Mouse (Mus musculus) stomach, embryonic 14.5 days (tissue): ENCODE results near the gene Fam227b. TPM values are rescaled to one million over a fixed set of nuclear protein-coding genes. Genes with fewer than 3 reads are reported as not detected.

Experiments used
- ATAC-seq: fragments of 200-750 bp; cut with Nextera tagmentation; 2 replicates; pipeline ENCODE4 v1.8.0; 2017; ENCODE audit warnings: low read depth, moderate TSS enrichment; ENCODE audit not compliant: insufficient number of reproducible peaks, insufficient read depth, low FRiP score
- H3K27ac ChIP-seq: fragments of 300-500 bp; sonication (generic); 2 replicates; pipeline ENCODE4 v1.5.1; 2014; ENCODE audit warnings: mild to moderate bottlenecking, low read length, moderate library complexity, mixed read lengths
- H3K27me3 ChIP-seq: fragments of 300-500 bp; sonication (generic); 2 replicates; pipeline ENCODE4 v1.6.1; 2014; ENCODE audit warnings: low read length, control low read depth, mixed read lengths; ENCODE audit not compliant: control insufficient read depth, insufficient read depth
- H3K36me3 ChIP-seq: fragments of 300-500 bp; sonication (generic); 2 replicates; pipeline ENCODE4 v1.6.1; 2014; ENCODE audit warnings: mild to moderate bottlenecking, control low read depth, low read length, moderate library complexity, mixed read lengths; ENCODE audit not compliant: control insufficient read depth, insufficient read depth
- H3K4me1 ChIP-seq: fragments of 300-500 bp; sonication (generic); 2 replicates; pipeline ENCODE4 v1.6.1; 2014; ENCODE audit warnings: low read length, control low read depth, mixed read lengths; ENCODE audit not compliant: control insufficient read depth, insufficient read depth
- H3K4me2 ChIP-seq: fragments of 300-500 bp; sonication (generic); replicated peaks from 2 replicates; pipeline ENCODE4 v1.6.1; 2014; ENCODE audit warnings: low read depth, low read length, control low read depth
- H3K4me3 ChIP-seq: fragments of 300-500 bp; sonication (generic); 2 replicates; pipeline ENCODE4 v1.5.1; 2014; ENCODE audit warnings: low read depth, low read length, control low read depth
- H3K9ac ChIP-seq: fragments of 300-500 bp; sonication (generic); replicated peaks from 2 replicates; pipeline ENCODE4 v1.6.1; 2014; ENCODE audit warnings: low read depth, mild to moderate bottlenecking, control low read depth, low read length, moderate library complexity, mixed read lengths
- H3K9me3 ChIP-seq: fragments of 300-500 bp; sonication (generic); 2 replicates; pipeline ENCODE4 v1.6.1; 2016; ENCODE audit warnings: low read depth, low read length, control low read depth; ENCODE audit not compliant: control insufficient read depth
- WGBS: fragments of 180-500 bp; shearing (Covaris S2); extraction: QIAGEN DNeasy Blood & Tissue Kit; methylation state at CpG from one replicate; pipeline ENCODE4 v1.1.7; 2014; 5-methylcytosine and 5-hydroxymethylcytosine counted together
- polyA plus RNA-seq: library from polyadenylated mRNA; unstranded; fragments of >200 nt; fragmentation: Nextera tagmentation; extraction: Ambion mirVana; gene quantifications from 2 replicates; pipeline ENCODE4 v1.2.1, GENCODE M21; 2014

Fam227b gene
- polyA plus RNA-seq, 1 experiment from 2014 or later = not detected

GRCm38 (mm10) chr2:125938993-125939642, 212.7 kb downstream of the Fam227b start:
- Histone ChIP-seq H3K4me2 (no peak overlapping the region), H3K9ac (no peak overlapping the region), H3K27me3 (no peaks in the 10 kb centered on the region), H3K27ac (no peak overlapping the region), H3K4me1 (no peaks in the 10 kb centered on the region), H3K36me3 (no peaks in the 10 kb centered on the region), H3K9me3 (no peaks in the 10 kb centered on the region), H3K4me3 (no peak overlapping the region)
- ATAC-seq = no peak
- WGBS = 84% methylated on average over 6 of the region's 6 CpGs

- Histone ChIP-seq H3K4me1 (no peaks in the 10 kb centered on the region), H3K27ac (no peak overlapping the region), H3K27me3 (no peaks in the 10 kb centered on the region), H3K9ac (no peak overlapping the region), H3K4me3 (no peak overlapping the region), H3K36me3 (peaks cover 1% of the 10 kb centered on the region; the same call in 1 of the 2 replicates), H3K9me3 (no peaks in the 10 kb centered on the region), H3K4me2 (no peak overlapping the region)
- 65% methylated on average over 5 of the region's 5 CpGs for WGBS
- no peak for ATAC-seq
Measured at GRCm38 (mm10) chr2:125936396-125936795, 215.4 kb downstream of the Fam227b start.

GRCm38 (mm10) chr2:125933977-125934376, 217.8 kb downstream of the Fam227b start:
- 66% methylated on average over 3 of the region's 3 CpGs for WGBS
- H3K9me3 ChIP-seq = no peaks in the 10 kb centered on the region

More at GRCm38 (mm10) chr2:125933977-125934376, 217.8 kb downstream of the Fam227b start:
- Histone ChIP-seq H3K36me3 (peaks cover 4% of the 10 kb centered on the region; the same call in 1 of the 2 replicates), H3K4me3 (no peak overlapping the region), H3K27me3 (no peaks in the 10 kb centered on the region), H3K4me1 (no peaks in the 10 kb centered on the region), H3K4me2 (no peak overlapping the region), H3K9ac (no peak overlapping the region), H3K27ac (no peak overlapping the region)
- ATAC-seq = no peak

Other genes with a start within 250 kb of the Fam227b start
- 4.5 and 6.4 TPM in 2 replicates for gene Fgf7, start 117.3 kb downstream of the Fam227b start, polyA plus RNA-seq
- gene Dtwd1, start 137 bp upstream of the Fam227b start, polyA plus RNA-seq = 31.2 and 33.5 TPM in 2 replicates
- 0.22 TPM in 1 of 2 replicates, not detected in the other for gene Gm17555, start 63.1 kb upstream of the Fam227b start, polyA plus RNA-seq